Mouse (Mus musculus): ENCODE results near the gene Zfand3.

DNA sequence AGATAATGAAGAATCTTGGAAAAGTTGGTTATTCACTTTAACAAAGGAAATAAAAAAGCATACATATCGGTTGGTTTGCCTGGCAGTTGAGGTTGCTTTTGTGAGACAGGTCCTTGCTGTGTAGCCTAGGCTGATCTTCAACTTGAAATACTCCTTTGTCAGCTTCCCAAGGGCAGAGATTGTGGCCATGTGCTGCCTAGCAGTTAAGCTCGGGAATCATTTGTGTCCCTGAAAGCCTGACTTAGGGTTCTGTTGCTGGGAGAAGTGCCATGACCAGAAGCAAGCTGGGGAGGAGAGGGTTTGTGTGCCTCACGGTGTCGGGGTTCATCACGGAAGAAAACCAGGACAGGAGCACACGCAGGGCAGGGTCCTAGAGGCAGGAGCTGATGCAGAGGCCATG is 143.8 kb downstream of the Zfand3 start:
- TF ChIP-seq POLR2A (IDR thresholded peaks at IDR 0.05; ENCODE audit: extremely low read depth, insufficient read depth, low read length) (no peak), CTCF (IDR thresholded peaks at IDR 0.05; ENCODE audit: low read depth, low read length) (no peak)
